Mouse (Mus musculus) MEL (cell line): Measurements from ENCODE around the gene Map3k21. TPM values are rescaled to one million over a fixed set of nuclear protein-coding genes. Genes with fewer than 3 reads are reported as not detected.

Source experiments
- DNase-seq: peaks from one replicate; pipeline ENCODE4 v3.0.0; 2011; ENCODE audit warnings: low read depth, low spot score
- H3K27ac ChIP-seq: 2 replicates; pipeline ENCODE4 v1.5.1; 2012; ENCODE audit warnings: low read depth, mild to moderate bottlenecking, control low read depth, low read length, moderate library complexity; ENCODE audit not compliant: control insufficient read depth
- H3K27me3 ChIP-seq, 2 experiments: fragments of 150-350 bp in 1 of 2; sonication (generic) in 1 of 2; 2 replicates each; pipeline ENCODE4 v1.6.1; 2012; ENCODE audit warnings: low read length in 2 of 2, mild to moderate bottlenecking in 2 of 2, improper control_type of control experiment in 1 of 2, moderate library complexity in 1 of 2; ENCODE audit not compliant: insufficient read depth in 2 of 2, control insufficient read depth in 1 of 2
- H3K36me3 ChIP-seq, 2 experiments: 2 replicates each; pipeline ENCODE4 v1.6.1; 2012 to 2014; ENCODE audit warnings: low read length in 2 of 2, improper control_type of control experiment in 1 of 2, inconsistent platforms in 1 of 2, mild to moderate bottlenecking in 1 of 2; ENCODE audit not compliant: insufficient read depth in 2 of 2, control insufficient read depth in 1 of 2
- H3K4me1 ChIP-seq, 2 experiments: fragments of 150-350 bp in 1 of 2; sonication (generic) in 1 of 2; 2 replicates each; pipeline ENCODE4 v1.6.1; 2012; ENCODE audit warnings: low read length in 2 of 2, improper control_type of control experiment in 1 of 2, mild to moderate bottlenecking in 1 of 2; ENCODE audit not compliant: insufficient read depth in 2 of 2, control insufficient read depth in 1 of 2
- H3K4me3 ChIP-seq, 2 experiments: fragments of 150-350 bp in 1 of 2; sonication (generic) in 1 of 2; 2 replicates each; pipeline ENCODE4 v1.5.1; 2012; ENCODE audit warnings: low read depth in 2 of 2, low read length in 2 of 2, mild to moderate bottlenecking in 2 of 2, moderate library complexity in 2 of 2, control low read depth in 1 of 2, improper control_type of control experiment in 1 of 2; ENCODE audit not compliant: control insufficient read depth in 1 of 2, insufficient read depth in 1 of 2
- H3K79me2 ChIP-seq: 2 replicates; pipeline ENCODE4 v1.6.1; 2012; ENCODE audit warnings: mild to moderate bottlenecking, low read length, moderate library complexity; ENCODE audit not compliant: control insufficient read depth, poor library complexity, insufficient read depth
- H3K9ac ChIP-seq: 2 replicates; pipeline ENCODE4 v1.6.1; 2012; ENCODE audit warnings: low read depth, mild to moderate bottlenecking, control low read depth, low read length, moderate library complexity; ENCODE audit not compliant: control insufficient read depth, poor library complexity, severe bottlenecking
- H3K9me3 ChIP-seq: fragments of 150-350 bp; sonication (generic); replicated peaks from 2 replicates; pipeline ENCODE4 v1.6.1; 2012; ENCODE audit warnings: mild to moderate bottlenecking, low read length, improper control_type of control experiment, moderate library complexity; ENCODE audit not compliant: insufficient read depth
- CHD2 ChIP-seq: IDR thresholded peaks from 2 replicates; pipeline ENCODE4 v1.6.1; 2011; ENCODE audit warnings: low read length, improper control_type of control experiment
- CTCF ChIP-seq, 3 experiments: IDR thresholded peaks in 2 of 3; conservative IDR thresholded peaks in 1 of 3; 2 replicates each; pipeline ENCODE4 v1.5.1; 2011 to 2012; ENCODE audit warnings: low read length in 3 of 3, low read depth in 2 of 3, mild to moderate bottlenecking in 2 of 3, improper control_type of control experiment in 1 of 3, inconsistent platforms in 1 of 3, mixed read lengths in 1 of 3, moderate library complexity in 1 of 3; ENCODE audit not compliant: control insufficient read depth in 1 of 3, insufficient read depth in 1 of 3, poor library complexity in 1 of 3, severe bottlenecking in 1 of 3
- E2F4 ChIP-seq: IDR thresholded peaks from 2 replicates; pipeline ENCODE4 v1.6.1; 2011; ENCODE audit warnings: low read depth, low read length, improper control_type of control experiment, borderline replicate concordance
- ETS1 ChIP-seq: IDR thresholded peaks from 2 replicates; pipeline ENCODE4 v1.6.1; 2012; ENCODE audit warnings: low read depth, mild to moderate bottlenecking, inconsistent platforms, low read length, improper control_type of control experiment, moderate library complexity
- GABPA ChIP-seq: IDR thresholded peaks from 2 replicates; pipeline ENCODE4 v1.6.1; 2012; ENCODE audit warnings: low read depth, mild to moderate bottlenecking, inconsistent platforms, low read length, improper control_type of control experiment, moderate library complexity
- KAT2A ChIP-seq: conservative IDR thresholded peaks from 2 replicates; pipeline ENCODE4 v1.6.1; 2012; ENCODE audit warnings: low read depth, low read length, improper control_type of control experiment, inconsistent platforms
- MAFK ChIP-seq: IDR thresholded peaks from 2 replicates; pipeline ENCODE4 v1.6.1; 2011; ENCODE audit warnings: low read depth, mild to moderate bottlenecking, low read length, improper control_type of control experiment, borderline replicate concordance
- MAX ChIP-seq: IDR thresholded peaks from 2 replicates; pipeline ENCODE4 v1.6.1; 2011; ENCODE audit warnings: low read length, improper control_type of control experiment
- MAZ ChIP-seq: IDR thresholded peaks from 2 replicates; pipeline ENCODE4 v1.6.1; 2012; ENCODE audit warnings: low read depth, mild to moderate bottlenecking, inconsistent platforms, low read length, improper control_type of control experiment
- MYC ChIP-seq: IDR thresholded peaks from 2 replicates; pipeline ENCODE4 v1.6.1; 2011; ENCODE audit warnings: low read depth, mild to moderate bottlenecking, low read length, improper control_type of control experiment, moderate library complexity
- POLR2A ChIP-seq, 2 experiments: IDR thresholded peaks; 2 replicates each; pipeline ENCODE4 v1.6.1; 2011 to 2012; ENCODE audit warnings: low read length in 2 of 2, mild to moderate bottlenecking in 2 of 2, control low read depth in 1 of 2, improper control_type of control experiment in 1 of 2, low read depth in 1 of 2, moderate library complexity in 1 of 2; ENCODE audit not compliant: control insufficient read depth in 1 of 2, insufficient read depth in 1 of 2, poor library complexity in 1 of 2
- POLR2AphosphoS5 ChIP-seq: IDR thresholded peaks from 2 replicates; pipeline ENCODE4 v1.6.1; 2012; ENCODE audit warnings: low read depth, borderline replicate concordance, mild to moderate bottlenecking, inconsistent platforms, low read length, moderate library complexity, mixed read lengths
- RAD21 ChIP-seq: IDR thresholded peaks from 2 replicates; pipeline ENCODE4 v1.6.1; 2011; ENCODE audit warnings: mild to moderate bottlenecking, low read depth, low read length, improper control_type of control experiment
- SIN3A ChIP-seq: IDR thresholded peaks from 2 replicates; pipeline ENCODE4 v1.6.1; 2012; ENCODE audit warnings: low read length, improper control_type of control experiment, inconsistent platforms
- TBP ChIP-seq: IDR thresholded peaks from 2 replicates; pipeline ENCODE4 v1.8.0; 2011; ENCODE audit warnings: low read depth, low read length, improper control_type of control experiment
- USF1 ChIP-seq: IDR thresholded peaks from 2 replicates; pipeline ENCODE4 v1.6.1; 2014; ENCODE audit warnings: low read depth, mild to moderate bottlenecking, inconsistent platforms, low read length, improper control_type of control experiment, moderate library complexity
- ZC3H11A ChIP-seq: IDR thresholded peaks from 2 replicates; pipeline ENCODE4 v1.6.1; 2012; ENCODE audit warnings: low read depth, mild to moderate bottlenecking, inconsistent platforms, low read length, improper control_type of control experiment
- ZKSCAN1 ChIP-seq: IDR thresholded peaks from 2 replicates; pipeline ENCODE4 v1.6.1; 2012; ENCODE audit warnings: low read depth, mild to moderate bottlenecking, inconsistent platforms, low read length, improper control_type of control experiment, moderate library complexity
- ZMIZ1 ChIP-seq: IDR thresholded peaks from 2 replicates; pipeline ENCODE4 v1.6.1; 2012; ENCODE audit warnings: low read depth, mild to moderate bottlenecking, inconsistent platforms, low read length, improper control_type of control experiment, moderate library complexity
- ZNF384 ChIP-seq: IDR thresholded peaks from 2 replicates; pipeline ENCODE4 v1.6.1; 2012; ENCODE audit warnings: low read depth, mild to moderate bottlenecking, inconsistent platforms, low read length, improper control_type of control experiment
- polyA plus RNA-seq, 2 experiments: library from polyadenylated mRNA; stranded (reverse) in 1 of 2; unstranded in 1 of 2; fragments of >175 nt in 1 of 2; fragments of >200 nt in 1 of 2; gene quantifications; 2 replicates each; pipeline versions ENCODE4 v1.2.1 to v1.2.4; 2012; ENCODE audit warnings: low replicate concordance in 2 of 2, low read depth in 1 of 2; ENCODE audit not compliant: insufficient read length in 2 of 2, insufficient read depth in 1 of 2, missing spikeins in 1 of 2
- total RNA-seq: library from RNA; depleted of rRNA; stranded (reverse); fragments of 300-350 nt; gene quantifications from 2 replicates; pipeline ENCODE4 v1.2.3, GENCODE M21; 2012

The Map3k21 gene
- total and polyA plus RNA-seq, 3 experiments, result not detected

GRCm38 (mm10) chr8:125995101-125995986 lies 85.1 kb downstream of the Map3k21 start, which contains the start of gene Kcnk1:
TSS of gene Kcnk1 (plus strand) at chr8:125995170.
- no peak for TF ChIP-seq MYC
- TF ChIP-seq CHD2, result no peak
- no peak for TF ChIP-seq POLR2AphosphoS5
- no peak for TF ChIP-seq USF1
- no peak for TF ChIP-seq GABPA
- TF ChIP-seq RAD21, result no peak
- TF ChIP-seq MAFK, result no peak
- TF ChIP-seq ETS1, result no peak
- no peak for TF ChIP-seq MAZ
- TF ChIP-seq TBP, result no peak
- no peak for TF ChIP-seq CTCF (IDR thresholded peaks at IDR 0.05 in 2 of 3, conservative IDR thresholded peaks at IDR 0.05 in 1 of 3; ENCODE audit: control insufficient read depth in 1 of 3, insufficient read depth in 1 of 3, low read depth in 2 of 3, low read length in 3 of 3, poor library complexity in 1 of 3, severe bottlenecking in 1 of 3)
- no peak for TF ChIP-seq ZNF384
- TF ChIP-seq MAX, result no peak
- TF ChIP-seq SIN3A, result no peak
- TF ChIP-seq E2F4, result no peak
- TF ChIP-seq ZC3H11A, result no peak
- TF ChIP-seq POLR2A (IDR thresholded peaks at IDR 0.05; ENCODE audit: control insufficient read depth in 1 of 2, insufficient read depth in 1 of 2, low read depth in 1 of 2, low read length in 2 of 2, poor library complexity in 1 of 2), result no peak
- no peak for TF ChIP-seq KAT2A
- TF ChIP-seq ZMIZ1, result no peak
- TF ChIP-seq, all 39 proteins: peak for 0
- Histone ChIP-seq H3K79me2 (no peaks in the 10 kb centered on the region), H3K4me3 (no peak within 1 kb of the TSS), H3K27me3 (no peaks in the 10 kb centered on the region), H3K9ac (no peak within 1 kb of the TSS), H3K36me3 (no peaks in the 10 kb centered on the region), H3K9me3 (no peaks in the 10 kb centered on the region), H3K4me1 (no peaks in the 10 kb centered on the region), H3K27ac (no peak within 1 kb of the TSS)
- DNase-seq, result no peak

- no peaks in the 10 kb centered on the region for H3K79me2 ChIP-seq
- no peak overlapping the region for H3K9ac ChIP-seq
- H3K27ac ChIP-seq, result no peak overlapping the region
- H3K9me3 ChIP-seq, result no peaks in the 10 kb centered on the region
- H3K36me3 ChIP-seq, result no peaks in the 10 kb centered on the region
- no peaks in the 10 kb centered on the region for H3K27me3 ChIP-seq
- no peak overlapping the region for H3K4me3 ChIP-seq
- no peaks in the 10 kb centered on the region for H3K4me1 ChIP-seq
- no peak for DNase-seq
- TF ChIP-seq USF1 (no peak), ZMIZ1 (no peak), ZKSCAN1 (no peak)
Measured at GRCm38 (mm10) chr8:125996031-125996839, 86.0 kb downstream of the Map3k21 start.
